Mouse (Mus musculus): ENCODE results near the gene Ubac2.

Ubac2 gene

GRCm38 (mm10) chr14:121983009-121983933, 104.9 kb downstream of the Ubac2 start:
- DNase-seq: no peak

GRCm38 (mm10) chr14:121985477-121985876, 107.1 kb downstream of the Ubac2 start:
- DNase-seq: no peak

GRCm38 (mm10) chr14:121986028-121986427, 107.6 kb downstream of the Ubac2 start:
- no peak for DNase-seq

- DNase-seq: no peak
Measured at GRCm38 (mm10) chr14:121987287-121987686, 108.9 kb downstream of the Ubac2 start.

GRCm38 (mm10) chr14:121987691-121988090, 109.3 kb downstream of the Ubac2 start:
- DNase-seq: no peak

- DNase-seq: no peak
Measured at GRCm38 (mm10) chr14:121989331-121989730, 110.9 kb downstream of the Ubac2 start.

GRCm38 (mm10) chr14:121989869-121990268, 111.4 kb downstream of the Ubac2 start:
- DNase-seq: no peak

GRCm38 (mm10) chr14:121990897-121991296, 112.5 kb downstream of the Ubac2 start:
- no peak for DNase-seq

GRCm38 (mm10) chr14:121991921-121992320, 113.5 kb downstream of the Ubac2 start:
- DNase-seq: peak; percentile 53

- DNase-seq: peak; percentile 50
Measured at GRCm38 (mm10) chr14:121992395-121993280, 114.2 kb downstream of the Ubac2 start.

GRCm38 (mm10) chr14:121993616-121994015, 115.2 kb downstream of the Ubac2 start:
- peak; percentile 54 for DNase-seq

GRCm38 (mm10) chr14:121994171-121994700, 115.8 kb downstream of the Ubac2 start:
- DNase-seq: no peak

- no peak for DNase-seq
Measured at GRCm38 (mm10) chr14:121994846-121995556, 116.6 kb downstream of the Ubac2 start.

GRCm38 (mm10) chr14:121995557-121995870, 117.1 kb downstream of the Ubac2 start:
- no peak for DNase-seq

GRCm38 (mm10) chr14:121996786-121997185, 118.4 kb downstream of the Ubac2 start:
- DNase-seq: no peak

GRCm38 (mm10) chr14:121999455-121999854, 121.0 kb downstream of the Ubac2 start:
- no peak for DNase-seq

GRCm38 (mm10) chr14:122000346-122001105, 122.1 kb downstream of the Ubac2 start:
- DNase-seq: no peak

GRCm38 (mm10) chr14:122002224-122002623, 123.8 kb downstream of the Ubac2 start:
- no peak for DNase-seq

- no peak for DNase-seq
Measured at GRCm38 (mm10) chr14:122003812-122004211, 125.4 kb downstream of the Ubac2 start.

GRCm38 (mm10) chr14:122008261-122008660, 129.8 kb downstream of the Ubac2 start:
- DNase-seq: no peak

- peak; percentile 79 for DNase-seq
Measured at GRCm38 (mm10) chr14:122009502-122009901, 131.1 kb downstream of the Ubac2 start.

- DNase-seq: no peak
Measured at GRCm38 (mm10) chr14:122010301-122010700, 131.9 kb downstream of the Ubac2 start.

Data from thymus, postnatal 14 days (tissue).